Mouse (Mus musculus) MEL-GATA-1-ER (cell line): Measurements from ENCODE around the gene Etnk2.
A peak's percentile ranks its signal among the peaks of the same experiment; 100 is the strongest.
"Not testable (repeated sequence)": the region's sequence is repeated elsewhere in the genome, so short reads cannot be mapped to it uniquely, and the experiment has no call there.

ENCODE experiments used
- DNase-seq: peaks from one replicate; pipeline ENCODE4 v3.0.0-alpha.2; 2012; ENCODE audit warnings: low read depth; ENCODE audit errors: extremely low read depth

Etnk2 gene

GRCm38 (mm10) chr1:133363276-133364021 lies at the start of gene Etnk2:
Gene Etnk2 (plus strand): TSS chr1:133363572.
- DNase-seq: peak; percentile 57

DNA sequence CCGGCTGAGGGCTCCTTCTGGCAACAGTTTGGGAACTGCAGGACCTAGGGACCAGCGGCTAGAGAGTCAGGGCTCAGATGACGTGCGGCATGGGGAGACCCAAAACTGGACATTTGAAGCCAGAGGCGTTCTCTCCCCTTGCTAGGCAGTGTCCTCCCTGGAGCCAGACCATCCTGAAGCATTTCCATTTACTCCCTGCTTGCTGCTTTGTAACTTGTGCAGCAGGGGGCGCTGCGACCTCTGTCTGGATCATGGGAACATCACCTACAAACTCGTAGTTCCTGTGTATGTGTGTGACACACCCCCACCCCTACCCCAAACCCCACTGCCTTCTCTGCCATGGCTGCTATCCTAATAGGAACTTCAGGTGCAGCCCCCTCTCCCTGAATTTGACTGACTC lies 49.0 kb upstream of the Etnk2 start:
- DNase-seq: peak; percentile 37

GRCm38 (mm10) chr1:133315775-133316174 lies 47.6 kb upstream of the Etnk2 start:
- DNase-seq: no peak

- no peak for DNase-seq
Observed at GRCm38 (mm10) chr1:133316577-133316976, 46.8 kb upstream of the Etnk2 start.

GRCm38 (mm10) chr1:133317149-133317548 lies 46.2 kb upstream of the Etnk2 start:
- DNase-seq: no peak

DNA sequence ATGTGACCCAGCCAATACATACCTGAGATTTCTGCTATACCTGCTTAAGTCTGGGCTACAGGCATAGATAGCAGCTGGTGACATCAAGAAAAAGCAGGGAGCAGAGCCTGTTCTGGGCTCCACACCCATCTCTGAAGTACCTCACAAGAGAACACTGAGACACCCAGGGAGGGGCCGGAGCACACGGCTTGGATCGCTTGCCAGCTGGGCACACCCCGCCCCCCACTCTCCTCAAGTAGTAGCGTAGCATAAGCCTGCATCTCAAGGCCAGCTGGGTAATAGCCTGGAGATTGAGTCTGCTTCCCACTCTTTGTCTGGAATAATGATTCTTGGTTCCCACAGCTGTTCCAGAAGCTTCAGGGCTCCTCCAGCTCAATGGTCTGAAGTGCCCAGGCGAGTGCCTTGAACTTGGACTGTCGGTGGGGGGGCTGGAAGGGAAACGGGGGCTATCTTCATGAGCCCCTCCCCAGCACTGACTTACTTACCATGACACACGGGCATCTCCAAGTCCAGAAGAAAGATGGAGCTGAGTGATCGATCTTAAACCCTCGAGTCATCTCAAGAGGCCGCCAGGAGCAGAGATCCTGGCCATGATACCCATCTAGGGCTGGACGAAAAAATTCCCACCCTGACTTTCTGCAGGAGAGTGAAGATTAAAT lies 42.0 kb upstream of the Etnk2 start, which contains the start of gene Kiss1:
Kiss1 (plus strand) TSS at position 609 of the 659 bp plus-strand sequence.
- no peak for DNase-seq

GRCm38 (mm10) chr1:133323333-133323732 lies 40.0 kb upstream of the Etnk2 start:
- no peak for DNase-seq

DNA sequence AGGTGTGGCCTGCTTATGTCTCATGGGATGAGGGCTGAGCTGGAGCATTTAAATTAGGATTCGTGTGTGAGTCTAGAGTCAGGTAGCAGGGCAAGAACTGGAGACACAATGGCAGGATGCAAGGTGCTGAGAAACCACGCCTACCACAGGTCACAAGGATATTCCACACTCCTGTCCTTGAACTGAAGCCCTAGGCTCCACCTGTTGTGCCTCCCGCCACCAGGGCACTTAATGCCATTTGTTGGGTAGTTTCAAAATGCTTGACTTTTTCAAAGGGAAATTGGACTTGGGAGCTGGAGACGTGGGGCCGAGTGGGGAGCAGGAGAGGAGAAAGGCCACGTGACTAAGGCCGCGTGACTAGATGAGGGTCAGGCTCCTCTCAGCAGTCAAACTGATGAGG lies 37.4 kb upstream of the Etnk2 start:
- no peak for DNase-seq

GRCm38 (mm10) chr1:133327094-133327493 lies 36.3 kb upstream of the Etnk2 start:
- no peak for DNase-seq

DNA sequence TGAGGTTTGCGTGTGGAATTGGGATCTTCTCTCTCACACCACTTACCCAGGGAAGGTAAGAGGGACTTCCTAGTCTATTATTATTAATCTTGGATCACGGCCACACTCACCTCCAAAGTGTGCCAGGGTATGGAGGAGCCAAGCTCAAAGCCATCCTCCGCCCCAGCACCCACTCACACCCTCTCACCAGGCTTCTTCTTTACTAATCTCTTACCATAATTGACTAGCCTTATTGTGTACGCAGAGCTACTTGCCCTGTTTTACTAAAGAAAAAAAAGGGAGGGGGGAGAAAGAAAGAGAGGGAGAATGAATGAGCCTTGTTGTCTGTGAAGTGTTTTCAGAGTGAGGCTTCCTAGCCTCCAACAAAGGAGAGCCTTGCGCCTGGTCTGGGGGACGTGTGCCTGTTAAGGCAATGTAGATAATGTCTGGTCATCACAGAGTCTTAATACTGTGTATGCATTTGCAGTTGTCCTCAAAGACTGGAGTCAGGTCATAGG lies 35.0 kb upstream of the Etnk2 start:
- DNase-seq: no peak

DNA sequence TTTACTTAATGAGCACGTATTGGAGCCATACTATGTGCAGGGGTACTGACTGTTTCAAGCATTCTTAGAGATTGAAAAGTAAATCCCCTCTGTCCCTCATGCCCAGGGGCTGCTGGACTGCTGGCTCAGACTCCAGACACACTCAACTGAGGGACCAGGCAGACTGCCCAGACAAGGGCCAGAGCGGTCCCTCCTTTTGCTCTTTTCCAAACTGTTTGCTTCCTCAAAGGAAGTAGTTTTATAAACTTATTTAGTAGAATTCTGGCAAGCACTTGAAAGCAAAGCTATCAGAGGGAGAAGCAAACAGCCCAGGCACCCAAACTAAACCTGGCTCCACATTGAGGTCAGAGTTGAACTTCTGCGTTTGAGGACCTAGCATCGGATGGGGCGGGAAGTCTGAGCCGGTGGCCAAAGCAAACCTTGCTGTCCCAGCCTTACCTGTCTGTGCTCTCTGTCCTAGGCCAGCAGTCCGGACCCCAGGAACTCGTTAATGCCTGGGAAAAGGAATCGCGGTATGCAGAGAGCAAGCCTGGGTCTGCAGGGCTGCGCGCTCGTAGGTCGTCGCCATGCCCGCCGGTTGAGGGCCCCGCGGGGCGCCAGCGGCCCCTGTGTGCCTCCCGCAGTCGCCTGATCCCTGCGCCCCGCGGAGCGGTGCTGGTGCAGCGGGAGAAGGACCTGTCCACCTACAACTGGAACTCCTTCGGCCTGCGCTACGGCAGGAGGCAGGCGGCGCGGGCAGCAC lies 34.3 kb upstream of the Etnk2 start:
- DNase-seq: no peak

- DNase-seq: no peak
Observed at GRCm38 (mm10) chr1:133329638-133329964, 33.8 kb upstream of the Etnk2 start.

DNA sequence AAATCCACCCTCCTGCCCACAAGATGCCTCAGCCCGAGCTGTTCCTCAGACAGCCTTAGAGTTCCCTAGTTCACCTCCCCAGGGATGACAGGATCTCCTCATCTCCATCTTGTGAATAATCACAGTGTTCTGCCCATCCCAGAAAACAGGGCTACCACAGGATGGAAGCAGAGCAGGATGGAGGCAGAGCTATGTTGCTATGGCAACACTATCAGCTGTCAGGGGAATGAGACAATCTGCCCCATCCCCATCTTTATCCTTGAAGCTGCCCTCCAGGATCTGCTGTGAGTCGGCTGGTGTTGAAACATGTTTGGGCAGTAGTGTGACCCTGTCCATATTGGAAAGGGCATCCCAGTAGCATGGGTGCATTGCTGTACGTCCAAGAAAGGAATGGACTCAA lies 32.2 kb upstream of the Etnk2 start:
- DNase-seq: no peak

GRCm38 (mm10) chr1:133332656-133333430 lies 30.5 kb upstream of the Etnk2 start:
- no peak for DNase-seq

DNA sequence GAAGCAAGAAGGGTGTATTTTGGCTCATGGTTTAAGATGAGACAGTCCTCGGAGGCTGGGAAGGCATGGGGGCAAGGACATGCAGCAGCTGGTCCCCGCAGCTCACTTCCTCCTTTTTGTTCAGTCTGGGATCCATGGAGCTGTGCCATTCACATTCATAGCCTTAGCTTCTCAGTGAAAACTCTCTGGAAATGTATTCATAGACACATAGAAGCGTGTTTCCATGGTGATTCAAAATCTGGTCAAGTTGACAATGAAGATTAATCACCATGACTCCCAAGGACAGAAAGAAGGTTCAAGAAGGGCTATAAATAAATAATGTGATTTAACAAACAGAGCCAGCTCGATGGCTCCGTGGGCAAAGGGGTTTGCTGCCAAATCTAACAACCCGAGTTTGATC lies 29.4 kb upstream of the Etnk2 start:
- DNase-seq: no peak

GRCm38 (mm10) chr1:133340403-133340802 lies 23.0 kb upstream of the Etnk2 start:
- not testable (repeated sequence) for DNase-seq

DNA sequence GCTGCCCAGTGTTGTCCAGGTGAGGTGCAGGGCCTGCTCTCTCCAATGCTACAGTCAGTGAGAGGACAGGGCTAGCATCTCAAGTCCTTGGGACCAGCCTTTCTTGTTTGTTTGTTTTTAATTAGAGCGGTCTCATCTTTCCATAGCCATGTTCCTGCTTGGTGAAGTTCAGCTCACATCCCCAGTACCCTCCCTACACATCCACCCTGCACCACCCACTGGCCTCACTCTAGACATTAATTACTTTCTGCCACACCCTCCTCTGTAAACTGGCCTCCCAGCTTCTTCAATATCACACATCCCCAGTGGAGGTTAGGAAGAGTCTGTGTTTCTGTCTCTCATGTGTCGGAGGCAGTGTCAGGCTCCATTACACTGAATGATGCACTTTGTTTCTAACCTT lies 19.0 kb upstream of the Etnk2 start:
- no peak for DNase-seq

DNA sequence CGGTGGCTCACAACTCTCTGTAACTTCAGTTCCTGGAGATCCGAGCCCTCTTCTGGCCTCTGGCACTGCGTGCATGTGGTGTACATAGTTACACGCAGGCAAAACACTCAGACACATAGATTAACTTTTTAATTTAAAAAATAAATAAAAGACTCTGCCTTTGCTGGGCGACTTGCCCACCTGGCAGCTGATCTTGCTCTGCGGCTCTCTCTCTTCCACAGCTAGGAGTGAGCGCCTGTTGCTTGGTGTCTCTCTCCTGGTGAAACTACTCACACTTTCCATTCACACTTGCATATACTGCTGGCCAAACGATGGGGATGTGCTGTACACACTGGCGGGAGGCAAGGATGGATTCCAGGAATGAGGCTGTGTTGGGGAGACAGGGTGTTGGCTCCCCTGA lies 16.8 kb upstream of the Etnk2 start:
- no peak for DNase-seq

- DNase-seq: no peak
Observed at GRCm38 (mm10) chr1:133347226-133347625, 16.1 kb upstream of the Etnk2 start.

DNA sequence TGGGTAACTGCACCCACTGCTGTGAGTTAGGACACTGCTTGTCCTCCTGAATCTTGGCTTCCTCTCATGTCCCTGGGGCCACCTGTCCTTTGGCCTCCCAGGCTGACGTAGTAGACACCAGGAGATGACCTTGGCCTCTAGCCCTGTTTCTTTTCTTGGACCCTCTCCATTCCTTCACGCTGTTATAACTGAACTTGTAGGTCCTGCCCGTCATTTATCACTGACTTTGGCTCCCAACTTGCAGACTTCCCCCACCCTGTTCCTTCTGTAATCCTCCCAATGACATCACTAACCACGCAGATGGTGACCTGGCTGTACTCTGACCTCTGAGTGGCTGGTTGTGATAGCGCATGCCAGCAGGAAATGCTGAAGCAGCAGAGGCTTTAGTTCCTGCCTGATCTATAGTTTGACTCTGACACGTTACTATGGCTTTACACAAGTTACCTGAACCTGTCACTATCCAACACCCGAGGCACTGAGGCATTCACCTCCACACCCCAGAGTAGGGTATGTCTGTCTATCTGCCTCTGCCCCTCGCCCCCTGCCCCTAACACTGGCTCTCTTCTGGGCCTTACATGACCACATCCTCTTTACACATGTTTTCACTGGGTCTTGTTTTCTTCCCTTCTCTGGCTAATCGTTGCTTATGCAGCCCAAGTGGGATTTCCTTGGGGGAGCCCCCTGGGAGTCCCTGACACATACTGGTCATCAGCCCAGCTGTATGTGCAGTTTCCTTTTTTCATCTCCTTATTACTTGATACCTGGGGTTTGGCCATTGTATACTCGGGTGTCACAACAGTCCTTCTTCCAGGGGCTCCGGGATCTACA lies 15.5 kb upstream of the Etnk2 start:
- no peak for DNase-seq

- DNase-seq: no peak
Observed at GRCm38 (mm10) chr1:133350210-133350609, 13.2 kb upstream of the Etnk2 start, which contains the start of gene Ren1. Gene Ren1 (plus strand): TSS chr1:133350510.
